Mouse (Mus musculus): ENCODE measurements around the gene Zar1l. TPM values are rescaled to one million over a fixed set of nuclear protein-coding genes. Genes with fewer than 3 reads are reported as not detected.

Gene Zar1l
- total RNA-seq, 2 experiments from 2014 or later, result not detected

- Histone ChIP-seq H3K27ac (peak overlapping the region; percentile 73), H3K4me3 (peak overlapping the region; percentile 23)
- intact Hi-C loops (cut with DNase I), result no loop called here
- DNase-seq, result no peak
- no peak for TF ChIP-seq CTCF (IDR thresholded peaks at IDR 0.05)
These were observed 49.5 kb downstream of the Zar1l start for GRCm38 (mm10) chr5:150468431-150468830.

- Histone ChIP-seq H3K4me3 (peak overlapping the region; percentile 39), H3K27ac (peak overlapping the region; percentile 73)
- no peak for TF ChIP-seq CTCF (IDR thresholded peaks at IDR 0.05)
- peak; percentile 90 for DNase-seq
- intact Hi-C loops (cut with DNase I), result no loop called here
These were observed 51.8 kb downstream of the Zar1l start for GRCm38 (mm10) chr5:150466132-150466531.

GRCm38 (mm10) chr5:150465218-150465617, 52.7 kb downstream of the Zar1l start:
- intact Hi-C loops (cut with DNase I), result no loop called here
- peak overlapping the region; percentile 7 for H3K4me3 ChIP-seq
- no peak for TF ChIP-seq CTCF (IDR thresholded peaks at IDR 0.05)
- DNase-seq, result no peak
- peak overlapping the region; percentile 73 for H3K27ac ChIP-seq

GRCm38 (mm10) chr5:150464721-150465120, 53.2 kb downstream of the Zar1l start:
- TF ChIP-seq CTCF (IDR thresholded peaks at IDR 0.05), result no peak
- DNase-seq, result peak; percentile 7
- Histone ChIP-seq H3K4me3 (no peak overlapping the region; the same call in 1 of the 2 replicates), H3K27ac (peak overlapping the region; percentile 73)
- intact Hi-C loops (cut with DNase I), result no loop called here

- peak; percentile 52 for TF ChIP-seq CTCF (IDR thresholded peaks at IDR 0.05)
- intact Hi-C loops (cut with DNase I), result no loop called here
- H3K27ac ChIP-seq, result peak overlapping the region; percentile 87
- H3K4me3 ChIP-seq, result no peak overlapping the region
- DNase-seq, result peak; percentile 14
These were observed 58.2 kb downstream of the Zar1l start for GRCm38 (mm10) chr5:150459801-150460200.

GRCm38 (mm10) chr5:150457904-150458739, 59.8 kb downstream of the Zar1l start:
- no peak for DNase-seq
- intact Hi-C loops (cut with DNase I), result no loop called here
- TF ChIP-seq CTCF (IDR thresholded peaks at IDR 0.05), result no peak
- Histone ChIP-seq H3K27ac (peak overlapping the region; percentile 87), H3K4me3 (peak overlapping the region; percentile 65)

GRCm38 (mm10) chr5:150457165-150457903, 60.6 kb downstream of the Zar1l start:
- no peak for TF ChIP-seq CTCF (IDR thresholded peaks at IDR 0.05)
- intact Hi-C loops (cut with DNase I), result no loop called here
- H3K4me3 ChIP-seq, result peak overlapping the region; percentile 65

More at GRCm38 (mm10) chr5:150457165-150457903, 60.6 kb downstream of the Zar1l start:
- DNase-seq, result peak; percentile 37
- peak overlapping the region; percentile 87 for H3K27ac ChIP-seq

Other genes with a start within 250 kb of the Zar1l start
- under 1 TPM; 0.61 to 0.95 TPM for gene Brca2, start 4.5 kb upstream of the Zar1l start, total RNA-seq (2021)
- gene N4bp2l1, start 79.0 kb upstream of the Zar1l start, total RNA-seq (2021), result 1 to 10 TPM; 3.0 to 3.8 TPM
- gene N4bp2l2, start 148.0 kb upstream of the Zar1l start, total RNA-seq (2021), result 10 to 100 TPM; 30.9 to 32.3 TPM
- gene Pds5b, start 155.6 kb upstream of the Zar1l start, total RNA-seq (2021), result 10 to 100 TPM; 20.8 to 23.0 TPM